Mouse (Mus musculus): Measurements from ENCODE around the gene Sec24c. TPM values are rescaled to one million over a fixed set of nuclear protein-coding genes. Genes with fewer than 3 reads are reported as not detected.

Sec24c gene
- polyA plus RNA-seq, 1 experiment from 2014 or later, result 90.5 TPM

DNA sequence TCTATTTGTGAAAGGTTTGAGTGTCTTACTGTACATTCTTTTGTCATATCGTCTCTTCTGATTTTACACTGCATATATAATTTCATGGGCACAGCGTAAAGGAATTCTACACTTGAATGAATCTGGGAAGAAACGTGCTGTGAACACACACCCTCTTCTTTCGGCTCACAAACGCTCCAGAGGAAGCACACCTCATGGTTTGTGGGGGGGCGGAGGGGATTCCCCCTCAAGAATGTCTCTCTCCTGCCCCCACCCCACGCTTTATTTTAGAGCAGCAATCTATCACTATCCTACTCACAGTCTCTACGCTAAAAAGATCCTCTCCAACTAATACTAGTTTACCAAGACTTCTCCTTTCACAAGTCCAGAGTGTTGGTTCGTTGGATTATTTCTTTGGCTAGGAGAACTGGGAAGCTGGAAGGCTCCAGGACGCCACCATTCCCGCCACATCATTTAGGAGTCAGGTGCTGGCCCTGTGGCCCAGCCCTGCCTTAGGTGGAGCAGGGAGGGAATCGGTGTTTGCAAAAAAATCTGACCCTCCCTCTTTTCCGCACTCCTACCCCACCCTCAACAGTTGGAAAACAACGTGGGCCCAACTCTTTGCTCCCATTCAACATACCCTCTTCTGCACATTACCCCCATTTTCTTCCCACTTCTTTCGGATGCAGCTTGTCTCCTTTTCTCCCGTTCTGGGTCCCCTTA is 34.0 kb upstream of the Sec24c start:
- no peaks in the 10 kb centered on the region for H3K9me3 ChIP-seq (replicated peaks; ENCODE audit: control insufficient read depth, low read length)
- H3K4me1 ChIP-seq (ENCODE audit: control insufficient read depth, insufficient read depth, low read length), result 0 out of 2 replicates have a peak, but pooled peaks cover 6% of the 10 kb centered on the region
- H3K9ac ChIP-seq (ENCODE audit: low read length), result peak overlapping the region; percentile 96
- ATAC-seq (ENCODE audit: insufficient read depth, low FRiP score), result peak; percentile 67; the same call in 1 of the 2 replicates
- whole genome bisulfite sequencing, result 3% methylated on average over 16 of the region's 16 CpGs
- peak overlapping the region; percentile 95 for H3K27ac ChIP-seq (ENCODE audit: low read length)
- H3K36me3 ChIP-seq (ENCODE audit: control insufficient read depth, insufficient read depth, low read length), result no peaks in the 10 kb centered on the region
- H3K4me2 ChIP-seq (ENCODE audit: low read depth, low read length), result peak overlapping the region; percentile 90
- peak overlapping the region; percentile 84 for H3K4me3 ChIP-seq (replicated peaks; ENCODE audit: low read length)
- H3K27me3 ChIP-seq (ENCODE audit: control insufficient read depth, insufficient read depth, low read length), result no peaks in the 10 kb centered on the region

DNA sequence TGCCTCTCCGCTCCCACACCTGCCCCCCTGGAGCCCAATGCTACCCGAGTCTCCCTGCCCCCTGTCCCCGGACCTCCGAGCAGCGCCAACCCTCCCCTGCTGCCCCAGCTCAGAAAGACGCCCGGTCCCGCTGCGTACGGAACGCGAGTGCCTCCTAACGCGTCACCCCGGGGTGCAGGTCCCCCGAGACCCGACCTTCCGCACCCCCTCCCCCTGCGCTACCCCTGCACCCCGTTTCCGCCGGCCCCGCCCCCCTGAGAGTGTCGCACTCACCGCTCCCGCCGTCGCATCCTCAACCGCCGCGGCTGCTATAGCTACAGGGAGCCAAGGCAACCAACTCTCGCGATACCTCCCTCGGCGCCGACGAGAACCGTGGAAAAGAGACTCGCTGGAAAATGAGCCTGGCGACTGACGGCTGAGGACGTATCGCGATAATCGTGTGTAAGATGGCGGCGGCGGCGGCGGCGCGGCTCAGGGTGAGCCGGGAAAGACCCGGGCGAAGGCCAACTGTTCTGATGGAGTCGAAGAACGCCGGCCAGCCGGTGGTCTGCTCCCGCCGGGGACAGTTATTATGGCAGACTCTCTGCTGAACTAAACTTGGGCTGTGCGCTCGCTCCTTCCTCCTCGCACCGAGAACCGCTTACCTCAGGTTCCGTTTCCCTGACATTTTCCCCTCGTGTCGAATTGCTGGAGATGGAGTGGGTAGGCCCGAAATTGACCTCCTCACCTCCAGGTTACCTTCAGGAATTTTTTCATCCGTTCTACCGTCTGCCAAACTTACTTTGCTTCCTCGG is 33.3 kb upstream of the Sec24c start, which contains the start of gene Usp54:
Gene Usp54 (minus strand): TSS at position 420 of the 794 bp plus-strand sequence.
- Histone ChIP-seq H3K36me3 (ENCODE audit: control insufficient read depth, insufficient read depth, low read length) (no peaks in the 10 kb centered on the region), H3K4me2 (ENCODE audit: low read depth, low read length) (peak within 1 kb of the TSS; percentile 90), H3K4me1 (ENCODE audit: control insufficient read depth, insufficient read depth, low read length) (0 out of 2 replicates have a peak, but pooled peaks cover 6% of the 10 kb centered on the region), H3K9me3 (replicated peaks; ENCODE audit: control insufficient read depth, low read length) (no peaks in the 10 kb centered on the region), H3K27me3 (ENCODE audit: control insufficient read depth, insufficient read depth, low read length) (no peaks in the 10 kb centered on the region), H3K9ac (ENCODE audit: low read length) (peak within 1 kb of the TSS; percentile 96), H3K4me3 (replicated peaks; ENCODE audit: low read length) (peak within 1 kb of the TSS; percentile 84), H3K27ac (ENCODE audit: low read length) (peak within 1 kb of the TSS; percentile 95)
- WGBS, result under 1% methylated on average over 73 of the region's 73 CpGs
- peak; percentile 94 for ATAC-seq (ENCODE audit: insufficient read depth, low FRiP score)

DNA sequence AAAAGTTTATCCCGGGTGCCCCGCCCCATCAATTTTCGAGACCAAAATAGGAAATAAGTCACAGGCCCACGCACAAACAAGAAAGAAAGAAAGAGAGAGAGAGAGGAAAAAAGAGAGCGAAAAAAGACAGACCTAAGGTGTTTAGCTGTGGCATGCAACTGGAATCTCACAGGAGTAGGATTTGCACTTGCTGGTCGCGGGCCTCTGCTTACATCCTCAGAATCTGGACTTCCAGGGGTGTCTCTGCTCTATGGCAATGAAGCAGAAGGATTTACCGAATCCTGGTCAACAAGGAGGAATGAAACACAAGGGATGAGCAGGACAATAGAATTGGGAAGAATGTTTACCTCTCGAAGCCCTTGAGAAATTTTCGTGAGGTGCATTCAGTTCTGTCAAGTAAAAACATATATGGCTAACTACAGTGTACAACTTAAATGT is 32.7 kb upstream of the Sec24c start:
- peak overlapping the region; percentile 64 for H3K4me2 ChIP-seq (ENCODE audit: low read depth, low read length)
- no peaks in the 10 kb centered on the region for H3K9me3 ChIP-seq (replicated peaks; ENCODE audit: control insufficient read depth, low read length)
- no peak for ATAC-seq (ENCODE audit: insufficient read depth, low FRiP score)
- 11% methylated on average over 10 of the region's 10 CpGs for WGBS
- peak overlapping the region; percentile 95 for H3K27ac ChIP-seq (ENCODE audit: low read length)
- H3K4me1 ChIP-seq (ENCODE audit: control insufficient read depth, insufficient read depth, low read length), result 0 out of 2 replicates have a peak, but pooled peaks cover 6% of the 10 kb centered on the region
- no peaks in the 10 kb centered on the region for H3K36me3 ChIP-seq (ENCODE audit: control insufficient read depth, insufficient read depth, low read length)
- peak overlapping the region; percentile 96 for H3K9ac ChIP-seq (ENCODE audit: low read length)
- H3K27me3 ChIP-seq (ENCODE audit: control insufficient read depth, insufficient read depth, low read length), result no peaks in the 10 kb centered on the region
- H3K4me3 ChIP-seq (replicated peaks; ENCODE audit: low read length), result peak overlapping the region; percentile 84

DNA sequence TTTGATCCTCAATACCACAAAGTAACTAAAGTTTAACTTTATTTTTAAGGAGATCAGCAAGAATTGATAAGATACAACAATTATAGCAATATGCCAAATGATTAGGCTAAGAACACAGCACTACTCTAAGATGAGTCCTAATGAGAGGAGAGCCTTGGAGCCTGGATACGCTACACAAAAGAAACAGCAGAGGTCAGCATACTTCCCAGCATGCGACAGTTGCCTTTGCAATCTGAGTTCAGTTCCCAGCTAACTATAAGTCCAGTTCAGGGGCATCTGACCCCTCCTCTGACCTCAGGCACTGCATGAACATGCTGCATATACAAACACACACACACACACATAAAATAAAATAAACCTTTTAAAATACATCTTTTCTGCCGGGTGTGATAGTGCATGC is 28.6 kb upstream of the Sec24c start:
- H3K4me2 ChIP-seq (ENCODE audit: low read depth, low read length), result no peak overlapping the region
- H3K27ac ChIP-seq (ENCODE audit: low read length), result no peak overlapping the region
- H3K27me3 ChIP-seq (ENCODE audit: control insufficient read depth, insufficient read depth, low read length), result no peaks in the 10 kb centered on the region
- no peaks in the 10 kb centered on the region for H3K9me3 ChIP-seq (replicated peaks; ENCODE audit: control insufficient read depth, low read length)
- no peak for ATAC-seq (ENCODE audit: insufficient read depth, low FRiP score)
- no peak overlapping the region for H3K4me3 ChIP-seq (replicated peaks; ENCODE audit: low read length)
- 0 out of 2 replicates have a peak, but pooled peaks cover 2% of the 10 kb centered on the region for H3K4me1 ChIP-seq (ENCODE audit: control insufficient read depth, insufficient read depth, low read length)
- no peaks in the 10 kb centered on the region for H3K36me3 ChIP-seq (ENCODE audit: control insufficient read depth, insufficient read depth, low read length)
- WGBS, result 30% methylated on average over 3 of the region's 3 CpGs
- no peak overlapping the region for H3K9ac ChIP-seq (ENCODE audit: low read length)

DNA sequence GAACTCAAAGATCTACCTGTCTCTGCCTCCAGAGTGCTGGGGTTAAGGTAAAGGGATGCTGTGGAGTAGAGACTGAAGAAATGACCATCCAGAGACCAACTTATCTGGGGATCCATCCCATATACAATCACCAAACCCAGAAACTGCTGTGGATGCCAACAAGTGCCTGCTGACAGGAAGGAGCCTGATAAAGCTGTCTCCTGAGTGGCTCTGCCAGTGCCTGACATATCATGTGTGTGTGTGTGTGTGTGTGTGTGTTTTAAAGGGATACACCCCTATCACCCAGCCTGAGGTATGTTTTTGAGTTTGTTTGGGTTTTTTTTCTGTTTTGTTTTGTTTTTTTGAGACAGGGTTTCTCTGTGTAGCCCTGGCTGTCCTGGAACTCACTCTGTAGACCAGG is 27.7 kb upstream of the Sec24c start:
- no peaks in the 10 kb centered on the region for H3K27me3 ChIP-seq (ENCODE audit: control insufficient read depth, insufficient read depth, low read length)
- no peaks in the 10 kb centered on the region for H3K36me3 ChIP-seq (ENCODE audit: control insufficient read depth, insufficient read depth, low read length)
- H3K9me3 ChIP-seq (replicated peaks; ENCODE audit: control insufficient read depth, low read length), result no peaks in the 10 kb centered on the region
- no peak overlapping the region for H3K4me2 ChIP-seq (ENCODE audit: low read depth, low read length)
- no peak overlapping the region for H3K4me3 ChIP-seq (replicated peaks; ENCODE audit: low read length)
- H3K4me1 ChIP-seq (ENCODE audit: control insufficient read depth, insufficient read depth, low read length), result 0 out of 2 replicates have a peak, but pooled peaks cover 2% of the 10 kb centered on the region
- H3K27ac ChIP-seq (ENCODE audit: low read length), result no peak overlapping the region
- H3K9ac ChIP-seq (ENCODE audit: low read length), result no peak overlapping the region
- ATAC-seq (ENCODE audit: insufficient read depth, low FRiP score), result no peak

DNA sequence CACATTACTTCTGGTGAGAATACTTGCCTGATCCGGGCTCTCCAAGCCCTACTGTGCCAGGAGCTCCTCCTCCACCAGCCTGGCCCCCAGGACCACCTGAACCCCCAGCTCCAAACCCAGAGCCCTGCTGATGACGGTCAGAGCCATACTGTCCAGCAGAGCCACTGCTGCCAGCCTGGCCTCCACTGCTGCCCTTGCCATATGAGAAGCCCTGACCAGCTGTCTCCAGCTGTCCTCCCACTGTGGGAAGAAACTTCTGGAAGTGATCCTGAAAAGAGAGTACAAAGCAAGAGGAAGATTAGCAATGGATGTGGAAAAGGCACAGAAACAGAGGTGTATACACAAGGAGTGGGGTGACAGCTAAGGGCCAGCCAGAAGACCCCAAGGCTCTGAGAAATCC is 23.1 kb upstream of the Sec24c start:
- no peaks in the 10 kb centered on the region for H3K36me3 ChIP-seq (ENCODE audit: control insufficient read depth, insufficient read depth, low read length)
- no peaks in the 10 kb centered on the region for H3K4me1 ChIP-seq (ENCODE audit: control insufficient read depth, insufficient read depth, low read length)
- ATAC-seq (ENCODE audit: insufficient read depth, low FRiP score), result no peak
- no peaks in the 10 kb centered on the region for H3K27me3 ChIP-seq (ENCODE audit: control insufficient read depth, insufficient read depth, low read length)
- H3K27ac ChIP-seq (ENCODE audit: low read length), result no peak overlapping the region; the same call in 1 of the 2 replicates
- H3K9ac ChIP-seq (ENCODE audit: low read length), result no peak overlapping the region
- no peak overlapping the region for H3K4me3 ChIP-seq (replicated peaks; ENCODE audit: low read length)
- no peaks in the 10 kb centered on the region for H3K9me3 ChIP-seq (replicated peaks; ENCODE audit: control insufficient read depth, low read length)
- no peak overlapping the region for H3K4me2 ChIP-seq (ENCODE audit: low read depth, low read length)
- WGBS, result 66% methylated on average over 2 of the region's 2 CpGs

DNA sequence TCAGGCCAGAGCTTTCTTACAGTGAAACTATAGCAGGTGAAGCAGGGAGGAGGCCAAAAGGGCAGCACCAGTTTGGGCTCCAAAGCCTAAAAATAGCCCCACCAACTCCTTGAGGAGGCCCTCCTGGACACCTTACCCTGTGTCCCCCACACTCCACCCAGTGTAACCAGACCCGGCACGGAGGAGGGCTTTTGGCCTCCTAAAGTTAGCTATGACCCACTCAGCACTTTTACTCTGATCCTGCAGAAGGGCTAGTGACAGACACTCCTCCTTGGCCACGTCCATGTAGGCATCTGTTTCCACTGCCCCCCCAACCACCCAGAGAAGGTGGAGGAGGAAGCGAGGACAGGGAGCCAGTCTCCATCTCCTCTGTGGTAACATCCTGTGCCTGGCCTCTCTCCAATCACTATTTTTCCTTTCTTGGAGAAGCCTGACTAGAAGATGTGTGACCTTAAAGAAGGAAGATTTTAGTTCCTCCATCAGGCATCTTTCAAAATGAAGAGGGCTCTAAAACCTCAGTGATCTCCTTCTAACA is 22.3 kb upstream of the Sec24c start:
- no peaks in the 10 kb centered on the region for H3K9me3 ChIP-seq (replicated peaks; ENCODE audit: control insufficient read depth, low read length)
- WGBS, result 64% methylated on average over 4 of the region's 4 CpGs
- no peaks in the 10 kb centered on the region for H3K27me3 ChIP-seq (ENCODE audit: control insufficient read depth, insufficient read depth, low read length)
- ATAC-seq (ENCODE audit: insufficient read depth, low FRiP score), result no peak
- no peak overlapping the region for H3K4me2 ChIP-seq (ENCODE audit: low read depth, low read length)
- H3K27ac ChIP-seq (ENCODE audit: low read length), result no peak overlapping the region
- H3K4me1 ChIP-seq (ENCODE audit: control insufficient read depth, insufficient read depth, low read length), result no peaks in the 10 kb centered on the region
- H3K4me3 ChIP-seq (replicated peaks; ENCODE audit: low read length), result no peak overlapping the region
- H3K9ac ChIP-seq (ENCODE audit: low read length), result no peak overlapping the region
- no peaks in the 10 kb centered on the region for H3K36me3 ChIP-seq (ENCODE audit: control insufficient read depth, insufficient read depth, low read length)

DNA sequence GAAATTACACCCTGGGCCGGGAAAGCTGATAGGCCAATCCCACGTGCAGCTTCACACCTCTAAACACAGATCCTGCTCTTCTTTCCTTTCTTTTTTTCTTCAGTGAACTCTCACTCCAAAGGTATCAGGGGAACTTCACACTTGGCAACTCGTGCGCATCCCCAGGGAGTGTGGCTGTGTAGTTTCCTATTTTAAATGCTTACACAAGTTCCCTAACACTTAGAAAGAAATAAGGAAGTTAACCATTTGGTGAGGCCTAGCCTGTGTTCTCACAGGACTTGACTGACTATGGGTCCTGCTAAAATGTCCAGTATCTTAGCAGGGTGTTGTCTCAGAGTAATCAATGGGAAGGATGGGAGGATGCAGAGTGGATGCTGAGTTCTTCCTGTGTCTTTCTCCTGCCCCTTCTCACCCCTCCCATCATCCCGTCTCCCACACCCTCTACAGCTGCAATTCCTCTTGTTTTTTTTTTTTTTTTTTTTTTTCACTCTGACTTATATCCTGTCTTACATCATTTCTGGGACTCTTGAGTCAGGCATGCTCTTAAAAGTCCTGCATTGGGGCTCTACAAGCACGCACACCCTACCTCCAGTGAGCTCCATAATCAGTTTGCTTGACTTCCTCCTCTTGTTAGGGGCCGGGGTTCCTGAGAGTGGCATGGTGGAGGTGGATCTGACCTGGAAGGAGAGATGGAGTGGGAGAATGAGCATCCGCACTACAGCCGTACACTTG is 19.3 kb upstream of the Sec24c start:
- Histone ChIP-seq H3K4me2 (ENCODE audit: low read depth, low read length) (no peak overlapping the region), H3K27ac (ENCODE audit: low read length) (no peak overlapping the region; the same call in 1 of the 2 replicates), H3K36me3 (ENCODE audit: control insufficient read depth, insufficient read depth, low read length) (no peaks in the 10 kb centered on the region), H3K9me3 (replicated peaks; ENCODE audit: control insufficient read depth, low read length) (no peaks in the 10 kb centered on the region), H3K4me1 (ENCODE audit: control insufficient read depth, insufficient read depth, low read length) (no peaks in the 10 kb centered on the region), H3K27me3 (ENCODE audit: control insufficient read depth, insufficient read depth, low read length) (no peaks in the 10 kb centered on the region), H3K9ac (ENCODE audit: low read length) (no peak overlapping the region), H3K4me3 (replicated peaks; ENCODE audit: low read length) (no peak overlapping the region)
- 65% methylated on average over 9 of the region's 9 CpGs for WGBS
- ATAC-seq (ENCODE audit: insufficient read depth, low FRiP score), result no peak
